Mouse (Mus musculus) liver, postnatal 0 days (tissue): ENCODE results near the gene Dync2li1. TPM values are rescaled to one million over a fixed set of nuclear protein-coding genes. Genes with fewer than 3 reads are reported as not detected.
A peak's percentile ranks its signal among the peaks of the same experiment; 100 is the strongest.

Experiments
- ATAC-seq: fragments of 200-750 bp; cut with Nextera tagmentation; 2 replicates; pipeline ENCODE4 v1.8.0; 2017; ENCODE audit warnings: mild to moderate bottlenecking, moderate library complexity
- DNase-seq: peaks from one replicate; pipeline ENCODE4 v3.0.0-alpha.2; 2016
- H3K27ac ChIP-seq: fragments of 300-500 bp; sonication (generic); 2 replicates; pipeline ENCODE4 v1.5.1; 2014; ENCODE audit warnings: antibody characterized with exemption, moderate library complexity, mild to moderate bottlenecking, low read depth
- H3K27me3 ChIP-seq: fragments of 300-500 bp; sonication (generic); 2 replicates; pipeline ENCODE4 v1.6.1; 2014; ENCODE audit warnings: low read length, control low read depth, mixed read lengths; ENCODE audit not compliant: insufficient read depth
- H3K36me3 ChIP-seq: fragments of 300-500 bp; sonication (generic); replicated peaks from 2 replicates; pipeline ENCODE4 v1.6.1; 2014; ENCODE audit warnings: mild to moderate bottlenecking, control low read depth, low read length, moderate library complexity, mixed read lengths; ENCODE audit not compliant: insufficient read depth
- H3K4me1 ChIP-seq: fragments of 300-500 bp; sonication (generic); 2 replicates; pipeline ENCODE4 v1.6.1; 2014; ENCODE audit warnings: antibody characterized with exemption, mild to moderate bottlenecking, control low read depth; ENCODE audit not compliant: insufficient read depth
- H3K4me2 ChIP-seq: fragments of 300-500 bp; sonication (generic); 2 replicates; pipeline ENCODE4 v1.6.1; 2014; ENCODE audit warnings: low read depth, mild to moderate bottlenecking, low read length, moderate library complexity, mixed read lengths
- H3K4me3 ChIP-seq: fragments of 300-500 bp; sonication (generic); 2 replicates; pipeline ENCODE4 v1.5.1; 2014; ENCODE audit warnings: low read depth, low read length
- H3K9ac ChIP-seq: fragments of 300-500 bp; sonication (generic); replicated peaks from 2 replicates; pipeline ENCODE4 v1.6.1; 2014; ENCODE audit warnings: mild to moderate bottlenecking, moderate library complexity
- H3K9me3 ChIP-seq: fragments of 300-500 bp; sonication (generic); 2 replicates; pipeline ENCODE4 v1.6.1; 2016; ENCODE audit warnings: mild to moderate bottlenecking, control low read depth, low read length, mixed read lengths
- CTCF ChIP-seq: sonication (generic); IDR thresholded peaks from 2 replicates; pipeline ENCODE4 v1.5.1; 2016; ENCODE audit warnings: antibody characterized with exemption, low read depth
- EP300 ChIP-seq: IDR thresholded peaks from 2 replicates; pipeline ENCODE4 v1.6.1; 2016; ENCODE audit warnings: antibody characterized with exemption, low read depth, mild to moderate bottlenecking
- WGBS: fragments of 180-500 bp; shearing (Covaris S2); extraction: QIAGEN DNeasy Blood & Tissue Kit; methylation state at CpG from one replicate; pipeline ENCODE4 v1.1.7; 2014; ENCODE audit not compliant: insufficient replicate concordance; 5-methylcytosine and 5-hydroxymethylcytosine counted together
- polyA plus RNA-seq: library from polyadenylated mRNA; unstranded; fragments of >200 nt; fragmentation: Nextera tagmentation; extraction: Ambion mirVana; gene quantifications from 2 replicates; pipeline ENCODE4 v1.2.1, GENCODE M21; 2015

The Dync2li1 gene
- polyA plus RNA-seq, 1 experiment from 2014 or later, result 2.4 TPM

DNA sequence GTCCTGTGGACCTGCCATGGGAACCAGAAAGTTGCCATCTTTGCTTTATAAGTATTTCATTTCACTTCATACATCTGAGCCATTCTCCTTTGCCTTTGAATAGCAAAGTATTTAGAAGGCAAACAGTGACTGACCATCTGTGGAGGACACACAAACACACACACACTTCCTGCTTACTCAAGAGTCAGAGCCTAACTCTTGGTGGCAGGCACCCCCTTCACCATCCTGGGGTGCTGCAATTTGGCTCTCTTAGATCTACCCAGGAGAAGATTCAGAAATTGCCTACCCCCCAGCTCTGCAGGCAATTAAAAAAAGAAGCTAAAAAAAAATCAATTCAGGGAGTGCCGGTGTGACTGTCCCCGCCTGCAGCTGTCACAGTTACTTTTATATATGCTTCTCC lies 20.2 kb downstream of the Dync2li1 start:
- no peaks in the 10 kb centered on the region for H3K36me3 ChIP-seq
- WGBS, result 47% methylated on average over 2 of the region's 2 CpGs
- no peak for DNase-seq
- peaks cover 8% of the 10 kb centered on the region; the same call in 1 of the 2 replicates for H3K4me1 ChIP-seq
- TF ChIP-seq EP300 (no peak), CTCF (no peak)
- no peaks in the 10 kb centered on the region for H3K27me3 ChIP-seq
- no peak for ATAC-seq
- no peak overlapping the region for H3K4me2 ChIP-seq
- H3K4me3 ChIP-seq, result no peak overlapping the region
- no peak overlapping the region for H3K9ac ChIP-seq
- H3K9me3 ChIP-seq, result no peaks in the 10 kb centered on the region
- H3K27ac ChIP-seq, result peak overlapping the region; percentile 0; the same call in 1 of the 2 replicates

DNA sequence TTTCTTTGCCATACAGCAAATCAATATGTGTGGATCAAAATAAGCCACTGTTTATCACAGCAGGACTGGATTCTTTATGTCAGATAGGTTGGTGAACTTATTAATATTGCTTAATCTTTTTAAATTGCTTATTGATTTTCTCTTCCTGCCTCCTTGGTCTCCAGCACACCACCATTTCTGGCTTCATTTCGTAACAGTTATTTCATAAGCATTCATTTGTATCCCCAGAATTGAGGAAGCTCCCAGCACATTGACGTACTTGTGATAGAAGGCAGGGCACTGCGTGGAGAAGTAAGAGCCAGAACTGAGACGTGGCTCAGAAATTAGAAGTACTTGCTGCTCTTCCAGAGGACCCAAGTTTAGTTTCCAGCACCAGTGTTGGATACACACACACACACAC lies 21.3 kb downstream of the Dync2li1 start:
- Histone ChIP-seq H3K27me3 (no peaks in the 10 kb centered on the region), H3K36me3 (no peaks in the 10 kb centered on the region), H3K4me2 (no peak overlapping the region), H3K9ac (no peak overlapping the region), H3K27ac (no peak overlapping the region), H3K9me3 (no peaks in the 10 kb centered on the region), H3K4me1 (peaks cover 8% of the 10 kb centered on the region; the same call in 1 of the 2 replicates), H3K4me3 (no peak overlapping the region)
- 26% methylated on average over 4 of the region's 4 CpGs for WGBS
- DNase-seq, result no peak
- peak; percentile 66 for ATAC-seq
- TF ChIP-seq EP300 (peak; percentile 56; the same call in 1 of the 2 replicates), CTCF (no peak)

DNA sequence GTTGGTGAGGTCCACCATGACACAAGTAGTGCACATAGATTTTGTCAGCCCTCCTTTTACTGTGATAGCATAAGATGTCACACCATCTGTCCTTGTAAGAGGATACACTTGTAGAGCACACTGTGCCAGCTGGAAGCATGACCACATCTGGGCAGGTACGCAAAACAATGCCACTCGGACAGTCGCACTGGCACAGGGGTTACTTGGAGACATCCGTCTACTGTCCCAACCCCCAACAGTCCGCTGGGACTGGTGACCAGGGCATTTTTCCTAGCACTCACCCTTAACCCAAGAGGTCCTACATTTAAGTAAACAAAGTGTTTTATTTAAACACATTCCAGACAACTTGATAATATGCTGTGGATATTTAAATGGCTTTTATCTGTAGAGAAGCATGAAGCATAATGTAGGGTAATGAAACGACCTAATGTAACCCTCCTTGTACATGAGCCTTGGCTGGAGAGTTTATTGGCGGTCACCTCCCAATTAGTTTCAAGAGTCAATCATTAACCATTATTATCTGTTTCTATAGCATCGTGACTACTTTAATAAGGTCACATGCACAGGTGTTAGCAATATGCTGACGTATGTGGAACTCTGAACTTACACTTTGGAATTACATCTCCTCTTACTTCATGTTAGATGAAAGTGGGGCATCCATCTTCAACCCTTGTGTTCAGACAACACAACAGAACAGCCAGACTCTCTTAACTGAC lies 24.2 kb downstream of the Dync2li1 start:
- no peaks in the 10 kb centered on the region for H3K36me3 ChIP-seq
- H3K9ac ChIP-seq, result no peak overlapping the region
- DNase-seq (peak; percentile 23), ATAC-seq (peak; percentile 76)
- no peak overlapping the region for H3K27ac ChIP-seq
- no peaks in the 10 kb centered on the region for H3K27me3 ChIP-seq
- H3K4me3 ChIP-seq, result no peak overlapping the region
- H3K4me2 ChIP-seq, result no peak overlapping the region
- TF ChIP-seq CTCF, result no peak
- TF ChIP-seq EP300, result peak; percentile 63
- peaks cover 8% of the 10 kb centered on the region; the same call in 1 of the 2 replicates for H3K4me1 ChIP-seq
- no peaks in the 10 kb centered on the region for H3K9me3 ChIP-seq
- WGBS, result 72% methylated on average over 9 of the region's 9 CpGs

DNA sequence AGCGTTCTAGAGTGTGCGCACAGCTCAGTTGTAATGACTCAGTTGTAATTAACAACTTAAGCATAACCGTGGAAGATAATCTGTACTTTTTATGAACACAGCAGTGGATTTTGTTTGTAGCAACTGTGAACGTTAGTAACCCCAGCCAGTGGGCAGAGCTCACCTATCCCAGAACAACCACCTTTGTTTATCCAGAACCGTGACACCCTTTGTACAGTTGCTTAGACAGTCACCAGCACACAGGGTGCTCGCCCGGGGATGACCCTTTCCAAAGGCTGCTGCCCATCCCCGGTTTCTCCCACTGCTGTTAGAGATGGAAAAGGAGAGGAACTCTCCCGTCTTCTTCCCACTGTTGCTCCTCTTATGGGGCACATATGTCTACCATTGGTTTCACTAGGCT lies 27.2 kb downstream of the Dync2li1 start:
- DNase-seq (no peak), ATAC-seq (peak; percentile 61)
- Histone ChIP-seq H3K27ac (no peak overlapping the region), H3K9ac (no peak overlapping the region), H3K9me3 (no peaks in the 10 kb centered on the region), H3K4me1 (peaks cover 6% of the 10 kb centered on the region; the same call in 1 of the 2 replicates), H3K4me3 (no peak overlapping the region), H3K4me2 (no peak overlapping the region), H3K27me3 (no peaks in the 10 kb centered on the region), H3K36me3 (no peaks in the 10 kb centered on the region)
- TF ChIP-seq EP300 (no peak), CTCF (no peak)
- 68% methylated on average over 9 of the region's 9 CpGs for WGBS

DNA sequence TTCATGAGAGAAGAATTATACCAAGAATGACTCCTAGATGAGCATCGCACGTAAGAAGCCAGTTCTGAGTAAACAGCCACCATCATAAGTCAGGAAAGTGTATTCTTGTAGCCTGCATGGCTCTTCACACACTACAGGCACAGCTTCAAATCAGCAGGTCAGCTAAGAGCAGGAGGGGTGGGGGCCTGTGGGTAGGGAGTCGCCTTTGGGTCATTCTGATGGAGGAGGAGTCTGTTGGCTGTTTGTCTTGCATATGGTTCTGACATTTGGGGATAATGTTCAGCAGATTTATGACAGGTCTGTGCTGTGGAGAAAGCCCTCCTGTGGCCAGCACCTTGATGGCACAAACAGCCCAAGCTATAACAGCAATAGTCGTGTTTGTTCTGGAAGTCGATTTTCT lies 29.9 kb downstream of the Dync2li1 start:
- WGBS, result 76% methylated on average over 5 of the region's 5 CpGs

DNA sequence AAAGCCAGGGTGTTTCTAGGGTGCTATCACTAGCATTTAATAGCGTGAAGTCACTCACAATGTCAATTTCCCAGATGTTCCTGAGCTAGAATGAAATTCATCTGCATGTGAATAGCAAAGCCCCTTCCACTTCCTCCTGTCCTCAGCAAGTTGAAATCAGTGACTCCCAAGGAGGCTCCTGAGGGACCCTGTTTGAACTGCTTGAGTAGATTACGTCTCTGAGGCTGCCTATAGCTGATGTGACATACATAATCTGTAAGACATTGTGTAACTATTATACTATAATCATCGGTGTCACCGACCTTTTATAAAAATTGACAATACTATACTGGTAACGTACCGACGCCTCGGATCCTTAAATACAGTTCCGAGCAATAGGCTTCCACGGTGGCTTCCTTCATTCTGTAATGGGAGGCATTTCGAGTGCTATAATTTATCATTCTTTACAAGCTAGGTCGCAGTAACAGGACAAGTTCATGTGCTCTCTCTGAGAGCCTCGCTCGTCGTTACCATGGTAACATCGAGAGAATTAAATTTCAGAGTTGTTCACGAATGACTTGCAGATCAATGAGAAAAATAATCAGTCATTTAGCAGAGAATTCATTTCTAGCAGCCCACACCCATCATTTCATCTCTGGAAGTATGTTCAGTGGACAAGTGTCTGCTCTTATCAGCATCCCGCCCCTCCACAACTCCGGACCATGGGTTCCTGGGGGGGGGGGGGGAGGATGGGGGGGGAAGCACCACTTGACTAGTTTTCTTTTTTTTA lies 30.5 kb downstream of the Dync2li1 start:
- Histone ChIP-seq H3K4me1 (no peaks in the 10 kb centered on the region; the same call in 1 of the 2 replicates), H3K27ac (no peak overlapping the region), H3K9ac (no peak overlapping the region), H3K4me3 (no peak overlapping the region), H3K4me2 (no peak overlapping the region), H3K9me3 (no peaks in the 10 kb centered on the region), H3K36me3 (no peaks in the 10 kb centered on the region), H3K27me3 (no peaks in the 10 kb centered on the region)
- TF ChIP-seq EP300, result no peak
- TF ChIP-seq CTCF, result no peak
- ATAC-seq, result no peak
- WGBS, result 78% methylated on average over 19 of the region's 19 CpGs
- DNase-seq, result no peak

More for the DNA sequence above, 29.9 kb downstream of the Dync2li1 start:
- Histone ChIP-seq H3K27me3 (no peaks in the 10 kb centered on the region), H3K9me3 (no peaks in the 10 kb centered on the region), H3K4me2 (no peak overlapping the region), H3K36me3 (no peaks in the 10 kb centered on the region), H3K9ac (no peak overlapping the region), H3K4me1 (no peaks in the 10 kb centered on the region; the same call in 1 of the 2 replicates), H3K27ac (no peak overlapping the region), H3K4me3 (no peak overlapping the region)
- DNase-seq, result no peak
- TF ChIP-seq EP300 (no peak), CTCF (no peak)
- ATAC-seq, result no peak
